Mouse (Mus musculus) hematopoietic stem cell, adult 5-6 weeks (primary cell): Measurements from ENCODE around the gene 4930535I16Rik. TPM values are rescaled to one million over a fixed set of nuclear protein-coding genes. Genes with fewer than 3 reads are reported as not detected.
A peak's percentile ranks its signal among the peaks of the same experiment; 100 is the strongest.

Experiments used
- ATAC-seq, 2 experiments: fragments of 125-278 bp in 1 of 2; replicated peaks in 1 of 2; 2 replicates each; pipeline ENCODE4 v1.8.0; 2016 to 2017; ENCODE audit warnings: inconsistent platforms in 2 of 2, mild to moderate bottlenecking in 2 of 2, moderate number of reproducible peaks in 2 of 2, low read depth in 1 of 2, moderate TSS enrichment in 1 of 2; ENCODE audit not compliant: low FRiP score in 2 of 2, poor library complexity in 2 of 2, severe bottlenecking in 2 of 2, insufficient read depth in 1 of 2, low TSS enrichment in 1 of 2
- total RNA-seq: library from RNA; stranded (forward); fragments of 172-1452, 232-1000 nt; gene quantifications from 2 replicates; pipeline ENCODE4 v1.2.3, GENCODE M21; 2017

The 4930535I16Rik gene
- total RNA-seq, 1 experiment from 2014 or later = not detected

DNA sequence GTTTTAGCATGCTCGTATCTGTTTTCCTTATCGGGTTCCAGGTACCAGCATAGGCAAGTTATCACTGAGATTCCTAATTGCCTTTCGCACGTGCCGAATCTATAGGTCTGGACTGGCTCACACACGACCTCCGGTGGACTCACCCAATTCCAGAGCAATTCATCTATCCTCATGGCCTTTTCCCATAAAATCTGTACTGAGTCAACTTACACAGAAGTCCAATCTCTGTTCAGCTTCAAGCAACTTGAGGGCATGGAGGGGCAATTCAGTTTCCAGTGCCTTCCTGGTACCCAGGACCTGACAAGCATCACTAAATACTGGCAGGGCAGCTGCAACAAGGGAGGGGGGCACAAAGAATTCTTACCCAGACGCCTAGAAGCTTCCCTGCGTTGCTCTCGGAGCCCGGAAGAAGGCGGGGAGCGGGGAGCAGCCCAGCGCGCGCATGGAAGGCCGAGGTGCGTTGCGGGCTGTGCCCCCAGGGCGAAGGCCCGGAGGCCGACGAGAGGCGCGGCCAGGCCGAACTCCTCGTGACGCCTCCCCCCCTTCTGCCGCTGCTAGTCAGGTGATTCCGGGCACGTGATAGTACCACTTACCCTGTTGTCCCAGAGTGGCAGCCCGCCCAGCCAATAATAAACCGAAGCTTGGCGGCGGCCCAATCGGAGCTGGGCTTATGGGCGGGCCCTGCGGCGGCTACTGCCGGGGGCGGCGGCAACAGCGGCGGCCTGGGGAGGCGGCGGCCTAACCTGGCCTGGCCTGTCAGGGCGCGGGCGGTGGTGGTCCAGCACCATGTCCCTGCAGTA lies 874 bp downstream of the 4930535I16Rik start, which contains the start of gene Rragc:
Rragc (plus strand) TSS at position 699 of the 800 bp plus-strand sequence.
- peak; percentile 96 to 97 for ATAC-seq

DNA sequence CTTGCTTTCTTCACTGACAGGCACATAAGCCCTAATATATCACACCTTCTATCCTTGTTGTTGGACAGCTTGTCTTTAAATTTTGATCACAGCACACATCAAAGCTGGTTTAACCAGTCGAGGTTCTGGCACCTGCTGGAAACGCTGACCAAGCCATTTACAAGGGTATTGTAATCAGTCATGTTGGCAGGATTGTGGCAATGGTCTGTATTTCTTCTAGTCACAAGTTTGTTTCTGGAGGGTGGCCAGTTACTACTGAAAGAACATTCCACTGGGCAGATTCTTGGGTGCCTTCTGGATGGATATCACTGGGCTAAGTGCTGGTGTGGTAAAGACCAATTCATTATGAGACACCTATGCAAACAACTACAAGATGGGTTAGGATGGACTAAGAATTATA lies 5.4 kb downstream of the 4930535I16Rik start:
- no peak for ATAC-seq

GRCm38 (mm10) chr4:123911503-123911902 lies 6.3 kb downstream of the 4930535I16Rik start:
- no peak for ATAC-seq

GRCm38 (mm10) chr4:123905126-123905668 lies 12.6 kb downstream of the 4930535I16Rik start:
- no peak for ATAC-seq

DNA sequence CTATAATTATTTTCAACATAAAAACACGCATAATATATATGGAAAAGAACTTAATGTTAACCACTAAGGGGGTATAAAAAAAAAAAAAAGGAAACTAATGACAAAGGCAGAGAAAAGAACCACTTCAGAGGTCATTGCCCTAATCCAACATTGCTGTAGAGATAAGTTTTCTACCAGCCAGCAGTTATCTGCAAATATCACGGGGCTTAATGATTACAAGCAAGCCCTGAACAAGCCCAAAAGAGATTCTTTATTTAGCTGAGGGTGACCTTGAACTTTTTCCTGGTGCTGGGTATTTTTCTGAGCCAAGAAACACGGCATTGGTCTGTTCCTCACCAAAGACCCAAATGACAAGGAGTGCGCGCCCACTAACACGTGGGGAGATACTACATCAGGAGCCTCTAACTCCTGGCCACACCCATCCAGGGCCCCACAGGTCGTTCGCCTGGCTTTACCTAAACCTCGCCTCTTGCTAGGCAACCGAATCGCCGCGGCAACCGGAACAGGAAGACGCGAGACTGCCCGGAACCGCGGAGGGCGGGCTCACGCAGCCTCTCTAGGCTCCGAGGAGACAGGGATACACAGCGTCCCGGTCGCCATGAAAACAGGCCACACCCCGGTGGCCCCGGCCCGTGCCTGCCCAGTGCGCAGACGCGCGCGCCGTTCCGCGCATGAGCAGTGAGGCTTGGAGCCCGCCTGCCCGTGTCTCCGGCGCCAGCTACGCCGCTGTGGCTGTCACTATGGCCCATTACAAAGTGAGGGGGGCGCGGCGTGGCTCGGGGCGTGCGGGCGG lies 13.3 kb downstream of the 4930535I16Rik start, which contains the start of gene Mycbp:
Mycbp (plus strand) TSS at position 500 of the 793 bp plus-strand sequence.
- ATAC-seq = peak; percentile 98

DNA sequence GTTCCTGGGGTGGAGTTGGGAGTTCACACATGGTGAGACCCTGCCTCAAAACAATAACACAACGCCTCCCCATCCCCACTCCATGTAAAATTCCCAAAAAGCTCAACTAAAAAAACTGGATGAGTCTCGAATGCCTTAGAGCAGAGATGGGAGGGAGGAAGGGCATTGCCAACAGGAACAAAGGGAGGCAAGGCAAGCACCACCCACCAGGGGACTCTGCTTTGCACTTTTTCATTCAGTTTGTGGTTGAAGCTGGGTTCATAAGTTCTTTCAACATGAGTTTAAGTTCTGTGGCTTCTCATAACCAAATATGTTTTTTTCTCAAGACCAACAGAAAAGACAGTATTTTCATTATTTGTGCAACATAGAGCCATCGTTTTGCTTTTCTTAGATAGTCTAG lies 14.4 kb downstream of the 4930535I16Rik start:
- ATAC-seq = no peak

DNA sequence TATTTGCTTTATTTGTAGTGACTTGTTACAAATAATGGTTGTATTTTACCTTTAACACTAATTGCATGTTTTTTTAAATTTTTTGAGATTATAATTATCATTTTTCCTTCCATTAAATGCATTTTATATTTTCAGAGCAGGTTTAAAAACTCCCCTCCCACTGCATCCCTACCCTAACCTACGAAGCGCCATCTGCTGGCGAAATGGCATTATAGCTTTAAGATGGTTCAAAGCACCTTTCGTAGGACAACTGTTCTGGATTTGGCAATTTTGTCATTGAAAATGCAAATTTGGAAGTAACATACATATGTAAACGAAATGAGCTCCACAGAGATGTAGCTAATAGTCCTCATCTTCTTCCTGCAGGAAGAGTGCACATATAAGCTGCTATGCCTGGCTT lies 19.1 kb downstream of the 4930535I16Rik start:
- peak in 1 of 2 experiments; percentile 49; a peak in 1 of 4 replicates for ATAC-seq

GRCm38 (mm10) chr4:123894295-123894694 lies 23.5 kb downstream of the 4930535I16Rik start:
- ATAC-seq = no peak

- no peak for ATAC-seq
These were observed 24.1 kb downstream of the 4930535I16Rik start for GRCm38 (mm10) chr4:123893726-123894125.

Other genes starting within 250 kb of the 4930535I16Rik start
- 290 and 328 TPM in 2 replicates for gene Macf1, start 233.7 kb downstream of the 4930535I16Rik start, total RNA-seq
- gene Ndufs5, start 199.8 kb downstream of the 4930535I16Rik start, total RNA-seq = 82.3 and 157 TPM in 2 replicates
- gene Akirin1, start 167.7 kb downstream of the 4930535I16Rik start, total RNA-seq = 21.4 and 22.0 TPM in 2 replicates
- 8.1 TPM in 1 of 2 replicates, not detected in the other for gene Rhbdl2, start 130.1 kb downstream of the 4930535I16Rik start, total RNA-seq
- gene 4933427I04Rik, start 58.3 kb downstream of the 4930535I16Rik start, total RNA-seq = not detected in 2 replicates
- gene Mycbp, start 13.2 kb downstream of the 4930535I16Rik start, total RNA-seq = 18.4 and 19.9 TPM in 2 replicates
- gene Rragc, start 576 bp downstream of the 4930535I16Rik start, total RNA-seq = 38.6 and 48.7 TPM in 2 replicates